Mouse (Mus musculus): ENCODE results near the gene Gpr65. TPM values are rescaled to one million over a fixed set of nuclear protein-coding genes. Genes with fewer than 3 reads are reported as not detected.
"Not testable (repeated sequence)": the region's sequence is repeated elsewhere in the genome, so short reads cannot be mapped to it uniquely, and the experiment has no call there.

Gpr65 gene
- polyA plus RNA-seq (2015; fragmentation: Nextera tagmentation; extraction: Ambion mirVana): 2.6 and 2.7 TPM in 2 replicates

DNA sequence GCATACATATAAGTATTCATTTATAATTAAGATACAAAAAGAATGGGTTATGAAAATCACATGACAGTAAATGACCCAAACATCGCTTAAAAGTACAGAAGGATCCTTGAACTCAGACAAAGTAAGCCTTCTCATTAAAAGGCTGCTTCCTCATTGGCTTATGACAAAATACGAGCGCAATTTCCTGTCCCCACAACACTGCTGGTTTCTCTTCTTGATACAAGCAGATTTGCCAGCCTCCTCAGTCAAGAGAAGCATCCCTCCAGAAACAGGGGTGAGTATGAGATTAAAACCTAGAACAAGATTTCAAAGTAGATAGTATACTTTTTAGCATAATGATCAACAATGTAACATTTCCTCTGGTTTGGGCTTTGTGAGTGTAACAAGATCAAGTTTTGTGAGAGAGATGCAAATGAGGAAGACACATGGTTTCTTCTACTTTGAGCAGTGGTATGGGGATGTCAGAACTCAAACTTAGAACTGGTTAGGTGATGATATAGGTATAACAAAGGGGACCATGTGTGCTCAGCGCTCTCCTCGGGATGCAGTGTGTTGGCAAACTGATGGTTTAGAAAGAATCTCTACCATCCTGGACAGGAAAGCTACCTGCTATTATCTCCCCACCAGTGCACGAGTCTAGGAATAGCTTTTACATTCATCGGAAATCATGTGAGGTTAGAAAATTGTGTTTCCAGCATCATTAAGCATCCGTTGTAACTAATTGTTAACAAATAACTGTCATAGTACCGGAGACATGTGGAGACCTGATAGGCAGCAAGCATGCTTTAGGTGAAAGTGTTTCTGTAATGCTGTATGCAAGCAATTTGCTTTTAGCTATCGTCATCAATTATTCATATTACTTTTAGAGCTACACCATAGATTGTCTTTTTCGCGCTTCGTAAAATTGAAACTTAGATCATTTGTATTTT, at the start of gene Gpr65:
Gene Gpr65 (plus strand): TSS at position 195 of the 929 bp plus-strand sequence.
- peaks cover 4% of the 10 kb centered on the region; the same call in 1 of the 2 replicates for H3K4me1 ChIP-seq (replicated peaks)
- H3K4me3 ChIP-seq (replicated peaks): 0 out of 2 replicates have a peak within 1 kb of the TSS, but pooled peaks have one; percentile 0
- H3K4me2 ChIP-seq: peak within 1 kb of the TSS; percentile 9; the same call in 1 of the 2 replicates
- no peak within 1 kb of the TSS for H3K9ac ChIP-seq
- H3K27me3 ChIP-seq: no peaks in the 10 kb centered on the region
- no peaks in the 10 kb centered on the region for H3K36me3 ChIP-seq
- DNase-seq (no peak), ATAC-seq (ENCODE audit: low read depth) (no peak)
- H3K9me3 ChIP-seq (replicated peaks): no peaks in the 10 kb centered on the region
- WGBS (ENCODE audit: insufficient replicate concordance): 60% methylated on average over 13 of the region's 13 CpGs
- H3K27ac ChIP-seq: no peak within 1 kb of the TSS

DNA sequence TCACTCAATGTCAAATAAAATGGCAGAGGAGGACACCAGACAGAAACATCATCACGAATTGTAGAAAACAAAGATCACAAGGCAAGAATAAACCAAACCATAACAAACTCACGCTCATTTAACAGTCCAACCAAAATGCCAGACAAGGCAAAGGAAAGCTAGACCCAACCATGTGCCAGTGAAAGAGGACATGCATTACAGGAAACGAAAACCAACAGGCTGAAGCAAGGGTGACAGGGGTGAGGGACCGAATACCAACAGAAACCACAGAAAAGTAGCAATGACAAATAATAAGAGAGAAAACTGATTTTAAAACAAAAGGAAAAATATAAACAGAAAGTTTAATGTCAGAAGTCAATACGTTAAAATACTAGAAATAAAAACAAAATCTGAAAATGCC, 45.1 kb upstream of the Gpr65 start:
- H3K9ac ChIP-seq: no peak overlapping the region
- no peaks in the 10 kb centered on the region for H3K4me1 ChIP-seq (replicated peaks)
- 53% methylated on average over 5 of the region's 5 CpGs for WGBS (ENCODE audit: insufficient replicate concordance)
- no peaks in the 10 kb centered on the region for H3K9me3 ChIP-seq (replicated peaks)
- no peak for DNase-seq
- H3K4me2 ChIP-seq: no peak overlapping the region
- H3K36me3 ChIP-seq: peaks cover 5% of the 10 kb centered on the region; the same call in 1 of the 2 replicates
- ATAC-seq (ENCODE audit: low read depth): no peak
- no peak overlapping the region for H3K4me3 ChIP-seq (replicated peaks)
- H3K27ac ChIP-seq: no peak overlapping the region
- no peaks in the 10 kb centered on the region for H3K27me3 ChIP-seq

DNA sequence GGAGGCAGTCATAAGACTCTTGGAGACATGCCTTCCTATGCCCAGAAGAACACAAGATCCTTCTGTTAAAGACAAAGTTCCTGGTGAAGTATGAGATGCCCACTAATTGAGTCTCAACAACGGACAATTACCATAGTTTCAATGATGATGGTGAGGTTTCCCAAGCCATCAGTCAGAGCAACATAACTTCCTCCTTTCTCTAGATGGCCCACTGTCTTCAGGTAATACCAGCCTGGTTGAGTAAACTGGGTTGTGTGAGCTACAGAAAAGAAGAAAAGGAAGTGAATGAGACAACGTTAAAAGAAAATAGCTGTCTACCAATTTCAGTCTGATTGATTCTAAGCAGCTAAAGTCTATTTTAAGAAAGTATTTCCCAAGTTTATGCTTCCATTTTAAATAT, 41.4 kb upstream of the Gpr65 start:
- Histone ChIP-seq H3K9ac (no peak overlapping the region), H3K36me3 (peaks cover 5% of the 10 kb centered on the region; the same call in 1 of the 2 replicates), H3K27ac (no peak overlapping the region), H3K4me3 (replicated peaks) (no peak overlapping the region), H3K4me1 (replicated peaks) (no peaks in the 10 kb centered on the region), H3K27me3 (no peaks in the 10 kb centered on the region), H3K4me2 (no peak overlapping the region), H3K9me3 (replicated peaks) (no peaks in the 10 kb centered on the region)
- 36% methylated on average over 2 of the region's 2 CpGs for WGBS (ENCODE audit: insufficient replicate concordance)
- ATAC-seq (ENCODE audit: low read depth) (no peak), DNase-seq (no peak)

DNA sequence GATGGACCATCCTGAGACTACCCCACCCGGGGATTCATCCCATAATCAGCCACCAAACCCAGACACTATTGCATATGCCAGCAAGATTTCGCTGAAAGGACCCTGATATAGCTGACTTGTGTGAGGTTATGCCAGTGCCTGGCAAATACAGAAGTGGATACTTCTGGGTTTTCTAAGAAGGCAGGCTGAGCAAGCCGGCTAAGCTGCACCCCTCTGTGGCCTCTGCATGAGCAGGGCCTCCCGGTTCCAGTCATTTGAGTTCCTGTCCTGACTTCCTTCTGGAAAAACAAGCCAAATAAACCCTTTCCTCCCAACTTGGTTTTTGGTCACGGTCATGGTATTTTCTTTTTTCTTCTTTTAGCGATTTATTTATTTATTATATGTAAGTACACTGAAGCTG, 30.0 kb upstream of the Gpr65 start:
- not testable (repeated sequence) for H3K36me3 ChIP-seq; H3K27me3 ChIP-seq; H3K9me3 ChIP-seq (replicated peaks); ATAC-seq (ENCODE audit: low read depth); DNase-seq; H3K27ac ChIP-seq; H3K4me1 ChIP-seq (replicated peaks); H3K4me3 ChIP-seq (replicated peaks); H3K4me2 ChIP-seq; H3K9ac ChIP-seq
- WGBS (ENCODE audit: insufficient replicate concordance): 53% methylated on average over 6 of the region's 6 CpGs

DNA sequence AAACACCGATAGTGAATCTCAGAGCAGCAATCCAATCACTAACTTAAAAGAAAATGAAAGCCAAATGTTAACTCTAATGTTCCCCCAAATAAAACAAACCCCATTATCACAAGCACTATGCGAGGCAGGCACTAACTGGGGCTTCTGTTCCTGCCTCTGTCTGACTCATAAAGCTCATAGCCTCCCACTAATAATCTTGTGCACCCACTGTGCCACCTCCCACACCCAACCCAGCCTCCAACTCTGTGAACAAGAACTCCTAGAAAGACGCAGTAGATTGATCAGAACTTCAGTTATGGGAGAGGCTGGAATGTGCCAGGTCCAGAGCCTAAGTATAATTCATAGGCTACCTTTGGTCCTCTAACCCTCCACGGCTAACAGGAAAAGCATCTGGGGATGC, 24.3 kb upstream of the Gpr65 start:
- no peak overlapping the region for H3K4me3 ChIP-seq (replicated peaks)
- ATAC-seq (ENCODE audit: low read depth): no peak
- no peak overlapping the region for H3K4me2 ChIP-seq
- H3K36me3 ChIP-seq: no peaks in the 10 kb centered on the region
- no peaks in the 10 kb centered on the region for H3K9me3 ChIP-seq (replicated peaks)
- H3K4me1 ChIP-seq (replicated peaks): no peaks in the 10 kb centered on the region
- DNase-seq: no peak
- no peak overlapping the region for H3K27ac ChIP-seq
- WGBS (ENCODE audit: insufficient replicate concordance): 69% methylated on average over 4 of the region's 4 CpGs
- H3K9ac ChIP-seq: no peak overlapping the region
- H3K27me3 ChIP-seq: no peaks in the 10 kb centered on the region

DNA sequence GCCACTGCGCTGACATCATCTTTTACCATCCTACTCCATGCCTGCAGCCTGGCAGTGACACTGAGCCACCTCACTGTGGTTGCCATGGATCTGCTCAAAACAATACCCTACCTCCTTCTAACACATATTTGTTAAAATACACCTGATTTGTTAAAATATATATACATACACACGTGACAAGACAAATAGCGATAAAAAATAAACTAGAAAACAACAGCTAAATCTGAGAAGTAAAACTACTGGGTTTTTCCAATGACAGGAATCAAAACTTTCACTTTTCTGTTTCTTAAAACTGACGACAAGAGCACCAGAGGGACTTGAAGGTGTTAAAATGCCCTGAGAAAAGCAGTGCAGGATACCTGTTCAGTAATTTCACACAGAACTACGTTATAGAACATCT, 23.6 kb upstream of the Gpr65 start:
- WGBS (ENCODE audit: insufficient replicate concordance): 78% methylated on average over 5 of the region's 5 CpGs
- ATAC-seq (ENCODE audit: low read depth): no peak
- no peak for DNase-seq
- no peak overlapping the region for H3K4me3 ChIP-seq (replicated peaks)
- H3K4me2 ChIP-seq: no peak overlapping the region
- H3K27ac ChIP-seq: no peak overlapping the region
- H3K36me3 ChIP-seq: no peaks in the 10 kb centered on the region
- no peaks in the 10 kb centered on the region for H3K9me3 ChIP-seq (replicated peaks)
- H3K4me1 ChIP-seq (replicated peaks): no peaks in the 10 kb centered on the region
- H3K27me3 ChIP-seq: no peaks in the 10 kb centered on the region
- H3K9ac ChIP-seq: no peak overlapping the region

DNA sequence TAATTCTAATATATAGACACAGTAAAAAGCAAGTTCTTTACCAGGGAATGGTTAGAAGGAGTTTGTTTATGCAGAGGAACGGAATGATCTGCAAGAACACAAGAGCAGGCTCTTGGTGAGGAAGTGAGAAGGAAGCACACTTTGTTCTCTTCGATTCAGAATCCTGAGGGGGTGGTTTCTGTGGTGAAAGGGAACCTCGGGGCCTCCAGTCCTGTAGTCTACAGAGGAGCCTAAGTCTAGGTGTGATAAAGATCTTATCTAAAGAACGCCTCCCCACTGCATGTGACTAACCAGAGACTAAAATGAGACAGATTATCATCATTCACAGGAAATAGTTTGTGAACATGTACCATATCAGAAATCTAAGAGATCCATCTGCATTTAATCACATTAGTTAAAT, 21.6 kb upstream of the Gpr65 start:
- WGBS (ENCODE audit: insufficient replicate concordance): 16% methylated on average over 4 of the region's 4 CpGs
- no peaks in the 10 kb centered on the region for H3K9me3 ChIP-seq (replicated peaks)
- no peak overlapping the region for H3K4me3 ChIP-seq (replicated peaks)
- DNase-seq (no peak), ATAC-seq (ENCODE audit: low read depth) (no peak)
- H3K36me3 ChIP-seq: peaks cover 3% of the 10 kb centered on the region; the same call in 1 of the 2 replicates
- H3K27me3 ChIP-seq: no peaks in the 10 kb centered on the region
- H3K9ac ChIP-seq: no peak overlapping the region
- H3K27ac ChIP-seq: no peak overlapping the region
- no peaks in the 10 kb centered on the region for H3K4me1 ChIP-seq (replicated peaks)
- no peak overlapping the region for H3K4me2 ChIP-seq

DNA sequence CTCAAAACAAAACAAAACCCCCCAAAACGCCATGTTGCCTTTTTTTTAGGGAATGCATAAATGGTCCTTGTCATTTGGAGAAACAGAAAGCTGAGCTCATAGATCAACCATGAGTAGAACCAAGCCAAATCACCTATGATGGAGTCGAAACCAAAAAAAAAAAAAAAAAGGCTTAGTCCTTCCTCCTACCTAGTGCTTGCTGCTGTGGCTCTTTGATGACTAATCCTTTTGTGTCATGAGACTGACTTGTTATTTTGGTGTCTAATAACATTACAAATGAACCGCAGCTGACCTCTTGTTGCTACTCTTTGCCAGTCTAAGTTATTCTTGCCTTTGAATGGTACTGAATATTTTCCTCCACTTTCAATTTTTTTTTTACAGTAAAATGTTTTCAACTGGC, 18.8 kb upstream of the Gpr65 start:
- H3K27ac ChIP-seq: no peak overlapping the region
- H3K9me3 ChIP-seq (replicated peaks): no peaks in the 10 kb centered on the region
- WGBS (ENCODE audit: insufficient replicate concordance): 60% methylated on average over 3 of the region's 3 CpGs
- no peak for DNase-seq
- H3K27me3 ChIP-seq: no peaks in the 10 kb centered on the region
- H3K9ac ChIP-seq: no peak overlapping the region
- H3K4me2 ChIP-seq: no peak overlapping the region
- H3K4me1 ChIP-seq (replicated peaks): no peaks in the 10 kb centered on the region
- H3K36me3 ChIP-seq: peaks cover 3% of the 10 kb centered on the region; the same call in 1 of the 2 replicates
- no peak overlapping the region for H3K4me3 ChIP-seq (replicated peaks)
- ATAC-seq (ENCODE audit: low read depth): no peak

DNA sequence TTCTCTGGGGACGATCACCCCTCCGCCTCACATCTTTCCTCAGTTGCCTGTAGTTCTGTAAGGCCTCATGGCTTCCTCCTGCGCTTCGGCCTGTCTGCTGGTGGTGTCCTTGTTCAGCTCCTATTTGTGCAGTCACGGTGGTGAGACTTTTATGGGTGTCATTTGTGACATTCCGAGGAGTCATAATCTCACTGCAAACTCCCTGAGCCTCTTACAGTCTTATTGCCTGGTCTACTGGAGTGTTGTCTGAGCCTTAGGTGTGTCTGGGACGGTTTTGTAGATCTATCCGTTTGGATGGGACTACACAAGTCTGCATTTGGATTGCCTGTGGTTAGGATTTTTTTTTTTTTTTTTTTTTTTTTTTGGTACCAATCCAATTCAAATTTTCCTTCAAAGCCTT, 18.1 kb upstream of the Gpr65 start:
- H3K27me3 ChIP-seq: no peaks in the 10 kb centered on the region
- H3K4me2 ChIP-seq: no peak overlapping the region
- no peaks in the 10 kb centered on the region for H3K4me1 ChIP-seq (replicated peaks)
- peaks cover 3% of the 10 kb centered on the region; the same call in 1 of the 2 replicates for H3K36me3 ChIP-seq
- no peak for DNase-seq
- ATAC-seq (ENCODE audit: low read depth): no peak
- H3K4me3 ChIP-seq (replicated peaks): no peak overlapping the region
- no peaks in the 10 kb centered on the region for H3K9me3 ChIP-seq (replicated peaks)
- 76% methylated on average over 8 of the region's 8 CpGs for WGBS (ENCODE audit: insufficient replicate concordance)
- no peak overlapping the region for H3K9ac ChIP-seq
- H3K27ac ChIP-seq: no peak overlapping the region

DNA sequence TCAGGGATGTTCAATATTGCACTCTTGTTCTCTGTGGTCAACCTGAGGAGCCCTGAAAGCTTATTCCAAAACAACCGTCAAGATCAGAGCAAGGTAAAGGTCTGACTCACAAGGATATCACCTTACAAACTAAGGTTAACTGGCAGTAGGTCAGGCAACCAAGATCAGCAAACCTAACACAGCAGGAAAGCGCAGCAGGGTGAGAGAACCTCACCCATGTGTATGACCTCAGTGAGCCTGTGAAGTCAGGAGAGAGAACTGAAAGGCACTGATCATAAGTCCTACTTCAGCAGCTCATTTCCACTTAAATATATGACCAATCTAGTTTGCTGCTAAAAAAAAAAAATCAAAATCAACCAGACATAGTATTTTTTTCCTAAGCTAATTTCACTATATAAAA, 16.0 kb upstream of the Gpr65 start:
- Histone ChIP-seq H3K27me3 (no peaks in the 10 kb centered on the region), H3K9ac (no peak overlapping the region), H3K4me2 (no peak overlapping the region), H3K27ac (no peak overlapping the region), H3K9me3 (replicated peaks) (no peaks in the 10 kb centered on the region), H3K36me3 (peaks cover 3% of the 10 kb centered on the region; the same call in 1 of the 2 replicates), H3K4me3 (replicated peaks) (no peak overlapping the region), H3K4me1 (replicated peaks) (peaks cover under 1% of the 10 kb centered on the region; the same call in 1 of the 2 replicates)
- WGBS (ENCODE audit: insufficient replicate concordance): 78% methylated on average over 2 of the region's 2 CpGs
- DNase-seq (no peak), ATAC-seq (ENCODE audit: low read depth) (no peak)

DNA sequence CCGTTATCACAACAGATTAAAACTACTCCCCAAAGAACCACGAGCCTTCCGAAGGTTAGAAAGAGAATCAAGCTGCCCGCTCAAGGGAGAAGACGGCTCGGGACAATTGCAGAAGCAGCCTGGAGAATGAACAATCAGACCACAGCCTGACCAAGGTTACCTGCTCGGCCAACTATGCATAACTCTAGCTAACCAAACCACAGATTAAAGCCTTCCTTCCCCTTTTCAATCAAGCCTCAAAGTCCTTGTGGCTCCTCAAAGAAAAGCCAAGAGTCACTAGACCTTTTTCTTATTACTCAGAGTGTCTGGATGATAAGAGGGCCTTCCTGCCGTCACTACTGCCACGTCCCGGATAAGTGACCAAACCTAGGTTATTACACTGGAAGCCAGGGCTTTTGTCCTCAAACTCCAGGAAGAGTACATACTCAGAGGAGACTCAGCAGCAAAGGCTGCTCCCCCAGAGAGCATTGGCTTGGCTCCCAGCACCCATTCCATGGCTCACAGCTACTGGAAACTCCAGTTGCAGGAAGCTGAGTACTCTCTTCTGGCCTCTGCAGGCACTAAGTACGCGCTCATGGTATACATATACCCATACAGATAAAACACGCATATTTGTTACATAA, 13.0 kb upstream of the Gpr65 start:
- Histone ChIP-seq H3K36me3 (no peaks in the 10 kb centered on the region; the same call in 1 of the 2 replicates), H3K4me1 (replicated peaks) (peaks cover 9% of the 10 kb centered on the region; the same call in 1 of the 2 replicates), H3K4me2 (no peak overlapping the region), H3K9me3 (replicated peaks) (no peaks in the 10 kb centered on the region), H3K9ac (no peak overlapping the region), H3K4me3 (replicated peaks) (no peak overlapping the region), H3K27ac (no peak overlapping the region), H3K27me3 (no peaks in the 10 kb centered on the region)
- ATAC-seq (ENCODE audit: low read depth) (no peak), DNase-seq (no peak)
- WGBS (ENCODE audit: insufficient replicate concordance): 39% methylated on average over 13 of the region's 13 CpGs

All from liver, embryonic 13.5 days (tissue).